Mouse (Mus musculus): ENCODE data around the gene Ccdc24.
A peak's percentile ranks its signal among the peaks of the same experiment; 100 is the strongest.

Gene Ccdc24

GRCm38 (mm10) chr4:117829260-117830123 is 42.9 kb downstream of the Ccdc24 start:
- DNase-seq (ENCODE audit: low spot score) = peak; percentile 52

GRCm38 (mm10) chr4:117828572-117829145 is 43.7 kb downstream of the Ccdc24 start:
- no peak for DNase-seq (ENCODE audit: low spot score)

DNA sequence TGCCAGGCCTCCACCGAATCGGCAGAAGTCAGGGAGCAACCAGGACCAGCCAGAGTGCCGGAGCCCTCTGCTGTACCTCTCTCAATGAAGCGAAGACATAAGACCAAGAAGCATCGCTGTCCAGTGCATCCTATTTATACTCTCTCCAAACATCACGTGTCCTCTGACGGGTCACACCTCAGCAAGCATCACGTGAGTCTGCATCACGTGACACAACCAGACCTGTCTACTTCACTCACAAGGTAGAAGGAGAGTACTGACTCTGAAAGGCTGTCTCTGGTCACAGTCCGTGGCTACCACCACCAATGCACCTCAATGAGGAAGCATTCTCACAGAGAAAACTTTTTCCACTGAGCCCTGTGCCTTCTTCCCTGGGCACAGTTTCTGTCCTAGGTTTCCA is 54.3 kb downstream of the Ccdc24 start:
- DNase-seq (ENCODE audit: low spot score) = no peak

DNA sequence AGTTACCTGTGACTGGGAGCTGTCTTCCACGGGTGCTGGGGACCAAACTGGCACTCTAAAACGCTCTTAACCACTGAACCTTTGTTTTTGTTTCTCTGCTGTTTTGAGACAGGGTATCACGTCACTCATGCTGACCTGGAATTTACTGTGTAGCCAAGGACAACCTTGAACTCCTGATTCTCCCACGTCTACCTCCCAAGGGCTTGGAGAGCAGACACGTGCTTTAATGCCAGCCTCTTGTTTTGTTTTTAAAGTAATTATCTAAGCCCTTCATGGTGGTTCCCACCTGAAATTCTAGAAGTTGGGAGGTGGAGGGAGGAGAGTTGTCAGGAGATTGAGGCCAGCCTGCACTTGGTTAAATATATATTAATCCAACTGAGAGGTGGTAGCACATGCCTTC is 55.6 kb downstream of the Ccdc24 start:
- DNase-seq (ENCODE audit: low spot score) = no peak

Measured in ovary, postnatal 14 days (tissue).